Mouse (Mus musculus) C2C12 (cell line): ENCODE data around the gene Atf3. TPM values are rescaled to one million over a fixed set of nuclear protein-coding genes. Genes with fewer than 3 reads are reported as not detected.

Experiments used
- H3K27me3 ChIP-seq: one replicate; pipeline ENCODE4 v1.6.1; 2011; ENCODE audit not compliant: control insufficient read depth, insufficient read depth, insufficient read length
- H3K36me3 ChIP-seq: one replicate; pipeline ENCODE4 v1.6.1; 2011; ENCODE audit not compliant: control insufficient read depth, insufficient read depth
- H3K4me3 ChIP-seq: one replicate; pipeline ENCODE4 v1.5.1; 2011; ENCODE audit warnings: mild to moderate bottlenecking, control low read depth; ENCODE audit not compliant: poor library complexity, insufficient read depth, severe bottlenecking
- H3K79me2 ChIP-seq: one replicate; pipeline ENCODE4 v1.6.1; 2011; ENCODE audit not compliant: control insufficient read depth, insufficient read depth
- H3K79me3 ChIP-seq: one replicate; pipeline ENCODE4 v1.6.1; 2011; ENCODE audit warnings: low read depth, control low read depth
- H3ac ChIP-seq: one replicate; pipeline ENCODE3; 2011; ENCODE audit warnings: low read depth; ENCODE audit not compliant: control insufficient read depth, insufficient read length
- CEBPB ChIP-seq: IDR thresholded peaks from one replicate; pipeline ENCODE4 v1.6.1; 2011; ENCODE audit warnings: low read depth, mild to moderate bottlenecking, control low read depth, moderate library complexity
- CTCF ChIP-seq: IDR thresholded peaks from one replicate; pipeline ENCODE4 v1.5.1; 2011; ENCODE audit not compliant: control insufficient read depth, insufficient read depth, insufficient read length
- FOSL1 ChIP-seq: IDR thresholded peaks from one replicate; pipeline ENCODE4 v1.8.0; 2011; ENCODE audit warnings: mild to moderate bottlenecking, low read length; ENCODE audit not compliant: poor library complexity, insufficient read depth, severe bottlenecking
- MAX ChIP-seq: IDR thresholded peaks from one replicate; pipeline ENCODE4 v1.6.1; 2011; ENCODE audit warnings: mild to moderate bottlenecking, control low read depth
- MYOD1 ChIP-seq: IDR thresholded peaks from one replicate; pipeline ENCODE4 v1.6.1; 2011; ENCODE audit warnings: low read depth; ENCODE audit not compliant: control insufficient read depth, insufficient read length
- MYOG ChIP-seq: IDR thresholded peaks from one replicate; pipeline ENCODE4 v1.6.1; 2011; ENCODE audit not compliant: control insufficient read depth, insufficient read length; ENCODE audit errors: extremely low read depth
- USF1 ChIP-seq: IDR thresholded peaks from one replicate; pipeline ENCODE4 v1.6.1; 2011; ENCODE audit warnings: low read depth, mild to moderate bottlenecking, control low read depth, moderate library complexity
- polyA plus RNA-seq: library from polyadenylated mRNA; unstranded; fragments of >200 nt; fragmentation: generic; extraction: Trizol; gene quantifications from one replicate; pipeline ENCODE4 v1.2.1, GENCODE M21; 2012; ENCODE audit warnings: missing spikeins

Gene Atf3
- polyA plus RNA-seq, 1 experiment: 1.4 TPM

DNA sequence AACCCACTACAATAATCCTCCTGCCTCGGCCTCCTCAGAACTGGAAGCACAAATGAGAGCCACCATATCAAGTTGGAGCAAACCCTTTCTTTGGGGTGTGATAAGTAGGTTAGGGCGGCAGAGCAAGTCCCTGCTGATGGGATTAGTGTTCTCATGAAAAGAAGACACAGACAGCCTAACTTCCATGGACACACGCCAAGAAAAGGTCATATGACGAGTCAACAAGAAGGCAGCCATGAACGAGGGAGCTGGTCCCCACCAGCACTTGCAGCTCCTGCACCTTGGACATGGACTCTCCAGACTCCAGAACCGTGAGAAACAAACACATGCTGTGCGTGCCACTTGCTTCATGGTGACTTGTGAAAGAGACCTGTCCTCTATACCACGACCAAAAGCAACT is 2.7 kb upstream of the Atf3 start:
- Histone ChIP-seq H3K36me3 (no peaks in the 10 kb centered on the region), H3K79me2 (peaks cover 14% of the 10 kb centered on the region), H3ac (no peak overlapping the region), H3K4me3 (no peak overlapping the region), H3K27me3 (no peaks in the 10 kb centered on the region), H3K79me3 (peaks cover 2% of the 10 kb centered on the region)
- TF ChIP-seq MYOD1: no peak
- no peak for TF ChIP-seq CEBPB
- TF ChIP-seq USF1: no peak
- TF ChIP-seq MAX: no peak
- no peak for TF ChIP-seq MYOG
- no peak for TF ChIP-seq CTCF
- TF ChIP-seq FOSL1: no peak

DNA sequence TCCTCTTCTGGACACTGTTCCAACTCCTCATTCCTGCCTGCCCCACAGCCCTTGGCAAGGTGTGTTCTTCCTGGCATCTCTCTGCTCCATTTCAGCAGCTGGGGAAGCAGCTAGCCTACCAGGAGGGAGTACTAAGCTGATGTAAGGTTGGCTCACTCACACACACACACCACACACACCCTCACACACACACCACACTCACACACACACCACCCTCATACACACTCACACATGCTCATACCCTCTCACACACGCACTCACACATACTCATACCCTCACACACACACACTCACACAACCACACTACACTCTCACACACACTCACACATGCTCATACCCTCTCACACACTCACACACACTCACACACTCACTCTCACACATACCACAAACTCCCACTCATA is 1.9 kb upstream of the Atf3 start:
- no peak for TF ChIP-seq MYOG
- no peak for TF ChIP-seq CTCF
- TF ChIP-seq MYOD1: no peak
- no peak for TF ChIP-seq FOSL1
- TF ChIP-seq MAX: no peak
- no peak for TF ChIP-seq CEBPB
- TF ChIP-seq USF1: no peak
- no peak overlapping the region for H3K4me3 ChIP-seq

GRCm38 (mm10) chr1:191218583-191218982 is 744 bp upstream of the Atf3 start:
- no peak overlapping the region for H3ac ChIP-seq

More for the DNA sequence above, 1.9 kb upstream of the Atf3 start:
- no peaks in the 10 kb centered on the region for H3K27me3 ChIP-seq
- H3K36me3 ChIP-seq: no peaks in the 10 kb centered on the region
- no peaks in the 10 kb centered on the region for H3K79me3 ChIP-seq
- H3K79me2 ChIP-seq: peaks cover 5% of the 10 kb centered on the region
- H3ac ChIP-seq: no peak overlapping the region

GRCm38 (mm10) chr1:191215776-191216661 is 1.8 kb downstream of the Atf3 start:
- H3K36me3 ChIP-seq: no peaks in the 10 kb centered on the region
- H3ac ChIP-seq: peak overlapping the region; percentile 16
- no peaks in the 10 kb centered on the region for H3K79me2 ChIP-seq
- TF ChIP-seq FOSL1: peak; percentile 11
- no peak for TF ChIP-seq CEBPB
- peak; percentile 74 for TF ChIP-seq MYOD1
- H3K79me3 ChIP-seq: no peaks in the 10 kb centered on the region
- H3K4me3 ChIP-seq: no peak overlapping the region
- H3K27me3 ChIP-seq: no peaks in the 10 kb centered on the region

More at GRCm38 (mm10) chr1:191218583-191218982, 744 bp upstream of the Atf3 start:
- Histone ChIP-seq H3K4me3 (no peak overlapping the region), H3K79me3 (no peaks in the 10 kb centered on the region), H3K27me3 (no peaks in the 10 kb centered on the region), H3K36me3 (no peaks in the 10 kb centered on the region), H3K79me2 (no peaks in the 10 kb centered on the region)
- TF ChIP-seq MYOG (no peak), USF1 (no peak), CTCF (no peak), FOSL1 (no peak), CEBPB (no peak), MAX (no peak)

DNA sequence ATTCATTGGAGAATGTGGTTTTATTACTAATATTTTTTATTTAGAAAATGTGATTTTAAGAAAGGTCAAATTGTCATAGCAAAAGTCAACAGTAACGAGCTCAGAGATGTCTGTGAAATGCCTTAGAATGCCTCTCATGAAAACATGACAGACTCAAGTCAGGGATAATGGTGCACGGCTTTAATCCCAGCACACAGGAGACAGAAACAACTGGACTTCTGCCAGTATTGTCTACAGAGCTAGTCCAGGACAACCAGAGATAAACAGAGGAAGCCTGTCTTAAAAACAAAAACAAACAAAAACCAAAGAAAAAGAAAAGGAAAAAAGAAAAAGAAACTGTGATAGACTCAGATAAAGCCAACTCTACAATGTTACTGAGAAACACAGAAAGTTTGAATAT is 6.7 kb downstream of the Atf3 start:
- Histone ChIP-seq H3K36me3 (no peaks in the 10 kb centered on the region), H3K4me3 (no peak overlapping the region), H3K79me3 (no peaks in the 10 kb centered on the region), H3ac (no peak overlapping the region), H3K79me2 (no peaks in the 10 kb centered on the region), H3K27me3 (no peaks in the 10 kb centered on the region)
- TF ChIP-seq MYOG (no peak), CTCF (no peak), MAX (no peak), CEBPB (no peak), MYOD1 (no peak), FOSL1 (no peak), USF1 (no peak)
